Mouse (Mus musculus): ENCODE results near the gene Mgat4d. TPM values are rescaled to one million over a fixed set of nuclear protein-coding genes. Genes with fewer than 3 reads are reported as not detected.

The Mgat4d gene
- total and polyA plus RNA-seq, 3 experiments: not detected

- no peaks in the 10 kb centered on the region for H3K79me2 ChIP-seq (ENCODE audit: control insufficient read depth, insufficient read depth, low read length, poor library complexity)
- no peaks in the 10 kb centered on the region for H3K9me3 ChIP-seq (replicated peaks; ENCODE audit: insufficient read depth, low read length)
- no peak overlapping the region for H3K4me3 ChIP-seq (ENCODE audit: control insufficient read depth in 1 of 2, insufficient read depth in 1 of 2, low read depth in 2 of 2, low read length in 2 of 2)
- H3K27ac ChIP-seq (ENCODE audit: control insufficient read depth, low read depth, low read length): no peak overlapping the region
- no peaks in the 10 kb centered on the region for H3K27me3 ChIP-seq (ENCODE audit: control insufficient read depth in 1 of 2, insufficient read depth in 2 of 2, low read length in 2 of 2)
- TF ChIP-seq ZMIZ1 (IDR thresholded peaks at IDR 0.05; ENCODE audit: low read depth, low read length) (no peak), GABPA (IDR thresholded peaks at IDR 0.05; ENCODE audit: low read depth, low read length) (no peak), TCF12 (IDR thresholded peaks at IDR 0.05; ENCODE audit: low read depth, low read length) (no peak), ETS1 (IDR thresholded peaks at IDR 0.05; ENCODE audit: low read depth, low read length) (no peak), MAFK (IDR thresholded peaks at IDR 0.05; ENCODE audit: borderline replicate concordance, low read depth, low read length) (no peak), SMC3 (IDR thresholded peaks at IDR 0.05; ENCODE audit: low read depth, low read length) (no peak), JUND (IDR thresholded peaks at IDR 0.05; ENCODE audit: low read depth, low read length) (no peak), SIN3A (IDR thresholded peaks at IDR 0.05; ENCODE audit: low read length) (no peak), TAL1 (IDR thresholded peaks at IDR 0.05; ENCODE audit: low read length) (no peak), ZKSCAN1 (IDR thresholded peaks at IDR 0.05; ENCODE audit: low read depth, low read length) (no peak), NRF1 (IDR thresholded peaks at IDR 0.05; ENCODE audit: insufficient read depth, low read depth, low read length, poor library complexity, severe bottlenecking) (no peak), MXI1 (IDR thresholded peaks at IDR 0.05; ENCODE audit: low read depth, low read length) (no peak), USF1 (IDR thresholded peaks at IDR 0.05; ENCODE audit: low read depth, low read length) (no peak), BHLHE40 (IDR thresholded peaks at IDR 0.05; ENCODE audit: borderline replicate concordance, low read depth, low read length) (no peak), EP300 (IDR thresholded peaks at IDR 0.05; ENCODE audit: low read depth in 1 of 2, low read length in 2 of 2) (no peak), KAT2A (conservative IDR thresholded peaks at IDR 0.05; ENCODE audit: low read depth, low read length) (no peak)
- no peaks in the 10 kb centered on the region for H3K36me3 ChIP-seq (ENCODE audit: control insufficient read depth in 1 of 2, insufficient read depth in 2 of 2, low read length in 2 of 2)
- no peaks in the 10 kb centered on the region for H3K4me1 ChIP-seq (ENCODE audit: control insufficient read depth in 1 of 2, insufficient read depth in 2 of 2, low read length in 2 of 2)
- DNase-seq (ENCODE audit: low read depth, low spot score): no peak
- no peak overlapping the region for H3K9ac ChIP-seq (ENCODE audit: control insufficient read depth, low read depth, low read length, poor library complexity, severe bottlenecking)
These were observed 41.9 kb downstream of the Mgat4d start for GRCm38 (mm10) chr8:83390006-83390701.

GRCm38 (mm10) chr8:83392521-83392920 is 44.2 kb downstream of the Mgat4d start:
- Histone ChIP-seq H3K4me3 (ENCODE audit: control insufficient read depth in 1 of 2, insufficient read depth in 1 of 2, low read depth in 2 of 2, low read length in 2 of 2) (no peak overlapping the region), H3K4me1 (ENCODE audit: control insufficient read depth in 1 of 2, insufficient read depth in 2 of 2, low read length in 2 of 2) (no peaks in the 10 kb centered on the region), H3K27me3 (ENCODE audit: control insufficient read depth in 1 of 2, insufficient read depth in 2 of 2, low read length in 2 of 2) (no peaks in the 10 kb centered on the region; a peak in 1 of 4 replicates), H3K9me3 (replicated peaks; ENCODE audit: insufficient read depth, low read length) (no peaks in the 10 kb centered on the region), H3K79me2 (ENCODE audit: control insufficient read depth, insufficient read depth, low read length, poor library complexity) (no peaks in the 10 kb centered on the region), H3K9ac (ENCODE audit: control insufficient read depth, low read depth, low read length, poor library complexity, severe bottlenecking) (no peak overlapping the region), H3K27ac (ENCODE audit: control insufficient read depth, low read depth, low read length) (no peak overlapping the region), H3K36me3 (ENCODE audit: control insufficient read depth in 1 of 2, insufficient read depth in 2 of 2, low read length in 2 of 2) (no peaks in the 10 kb centered on the region)
- DNase-seq (ENCODE audit: low read depth, low spot score): no peak
- no peak for TF ChIP-seq POLR2AphosphoS5 (IDR thresholded peaks at IDR 0.05; ENCODE audit: borderline replicate concordance, low read depth, low read length)
- no peak for TF ChIP-seq NELFE (IDR thresholded peaks at IDR 0.05; ENCODE audit: low read depth, low read length)
- no peak for TF ChIP-seq HCFC1 (IDR thresholded peaks at IDR 0.05; ENCODE audit: low read depth, low read length)
- TF ChIP-seq TAL1 (IDR thresholded peaks at IDR 0.05; ENCODE audit: low read length): no peak
- no peak for TF ChIP-seq MAX (IDR thresholded peaks at IDR 0.05; ENCODE audit: low read length)
- no peak for TF ChIP-seq MEF2A (IDR thresholded peaks at IDR 0.05; ENCODE audit: extremely low read depth, insufficient replicate concordance, low read depth, low read length, poor library complexity, severe bottlenecking)
- no peak for TF ChIP-seq MAZ (IDR thresholded peaks at IDR 0.05; ENCODE audit: low read depth, low read length)
- TF ChIP-seq USF2 (IDR thresholded peaks at IDR 0.05; ENCODE audit: borderline replicate concordance in 1 of 2, insufficient read depth in 1 of 2, low read depth in 1 of 2, low read length in 2 of 2): no peak

Measured in MEL (cell line).